Mouse (Mus musculus): Measurements from ENCODE around the gene Arid1b. TPM values are rescaled to one million over a fixed set of nuclear protein-coding genes. Genes with fewer than 3 reads are reported as not detected.

Arid1b gene
- total and polyA plus RNA-seq, 3 experiments, result 11.8 to 27.8 (median 26.8) TPM

DNA sequence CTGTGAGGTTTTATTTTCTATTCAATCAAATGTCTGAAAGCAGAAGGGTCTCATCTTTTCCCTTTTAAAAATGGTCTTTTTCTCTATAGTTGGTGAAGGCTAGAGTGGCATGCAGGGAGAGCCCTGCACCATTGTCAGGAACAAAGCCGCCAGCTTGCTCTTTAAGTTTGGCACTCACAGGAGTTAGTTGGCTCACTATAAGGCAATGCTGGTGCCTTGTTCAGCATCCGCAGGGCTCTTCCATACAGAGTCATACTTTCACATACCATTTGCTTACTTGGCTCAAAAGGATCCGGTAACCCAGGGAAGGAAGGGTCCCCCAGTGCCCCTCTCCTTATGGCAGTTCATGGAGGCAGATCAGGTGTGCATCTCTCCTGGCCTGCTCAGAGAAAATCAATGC lies 279.0 kb downstream of the Arid1b start:
- DNase-seq, result no peak
- no peak overlapping the region for H3K4me3 ChIP-seq
- no peaks in the 10 kb centered on the region for H3K27me3 ChIP-seq (ENCODE audit: control insufficient read depth, insufficient read depth, low read length)
- 92% methylated on average over 3 of the region's 3 CpGs for WGBS
- intact Hi-C loops (cut with DNase I), result no loop called here
- no peaks in the 10 kb centered on the region; the same call in 1 of the 2 replicates for H3K4me1 ChIP-seq (ENCODE audit: control insufficient read depth, insufficient read depth, low read length)
- no peak overlapping the region for H3K9ac ChIP-seq (ENCODE audit: low read depth, low read length)
- no peaks in the 10 kb centered on the region for H3K36me3 ChIP-seq (ENCODE audit: control insufficient read depth, insufficient read depth, low read length)
- no peaks in the 10 kb centered on the region for H3K79me2 ChIP-seq (replicated peaks; ENCODE audit: control insufficient read depth, insufficient read depth, low read length)
- H3K27ac ChIP-seq, result no peak overlapping the region
- no peak for TF ChIP-seq POLR2A (IDR thresholded peaks at IDR 0.05; ENCODE audit: insufficient read depth, low read depth, low read length)

DNA sequence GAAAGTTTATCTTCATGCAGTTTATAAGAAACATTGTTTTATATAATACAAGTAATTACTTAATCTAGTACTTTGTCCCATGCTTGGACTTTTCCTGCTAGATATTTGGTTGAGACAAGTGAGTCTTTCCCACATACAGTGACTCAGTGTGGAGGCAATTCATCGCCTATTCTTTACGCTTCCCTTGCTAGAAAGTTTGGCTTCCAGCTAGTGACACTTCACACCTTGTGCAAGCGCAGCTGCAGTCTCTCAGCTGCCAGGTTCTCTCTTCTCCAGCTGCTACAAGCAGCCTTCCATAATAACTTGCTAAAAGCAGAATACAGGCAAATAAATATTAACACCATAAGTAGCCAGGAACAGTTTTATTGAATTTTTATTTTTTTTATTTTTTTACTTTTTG lies 279.6 kb downstream of the Arid1b start:
- Histone ChIP-seq H3K9ac (ENCODE audit: low read depth, low read length) (no peak overlapping the region), H3K79me2 (replicated peaks; ENCODE audit: control insufficient read depth, insufficient read depth, low read length) (no peaks in the 10 kb centered on the region), H3K4me1 (ENCODE audit: control insufficient read depth, insufficient read depth, low read length) (no peaks in the 10 kb centered on the region; the same call in 1 of the 2 replicates), H3K27ac (no peak overlapping the region), H3K36me3 (ENCODE audit: control insufficient read depth, insufficient read depth, low read length) (no peaks in the 10 kb centered on the region), H3K27me3 (ENCODE audit: control insufficient read depth, insufficient read depth, low read length) (no peaks in the 10 kb centered on the region), H3K4me3 (no peak overlapping the region)
- WGBS, result 68% methylated on average over 3 of the region's 3 CpGs
- intact Hi-C loops (cut with DNase I), result no loop called here
- TF ChIP-seq EP300 (IDR thresholded peaks at IDR 0.05; ENCODE audit: insufficient read depth, low read depth, low read length) (no peak), POLR2A (IDR thresholded peaks at IDR 0.05; ENCODE audit: insufficient read depth, low read depth, low read length) (no peak), CTCF (IDR thresholded peaks at IDR 0.05) (no peak)
- DNase-seq, result no peak

DNA sequence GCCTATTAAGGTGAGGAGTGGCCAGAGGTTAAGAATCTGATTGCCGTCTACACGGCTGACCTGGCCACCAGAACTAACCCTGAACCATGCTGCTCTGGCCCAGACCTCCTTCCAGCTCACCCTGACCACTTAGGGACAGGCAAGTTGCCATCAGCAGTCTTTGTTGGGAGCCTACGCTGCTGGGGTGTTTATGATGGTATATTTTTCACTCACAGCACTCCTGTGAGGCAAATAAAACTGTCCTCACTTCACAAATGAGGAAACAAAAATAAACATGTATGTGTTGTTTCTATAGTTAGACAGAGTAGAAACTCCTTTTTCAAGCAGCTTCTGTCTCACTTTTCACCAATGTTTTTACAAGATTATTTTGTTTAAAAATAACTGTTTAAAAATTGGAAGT lies 280.3 kb downstream of the Arid1b start:
- Histone ChIP-seq H3K9ac (ENCODE audit: low read depth, low read length) (no peak overlapping the region), H3K27ac (no peak overlapping the region), H3K36me3 (ENCODE audit: control insufficient read depth, insufficient read depth, low read length) (no peaks in the 10 kb centered on the region), H3K4me1 (ENCODE audit: control insufficient read depth, insufficient read depth, low read length) (no peaks in the 10 kb centered on the region; the same call in 1 of the 2 replicates), H3K79me2 (replicated peaks; ENCODE audit: control insufficient read depth, insufficient read depth, low read length) (no peaks in the 10 kb centered on the region), H3K4me3 (no peak overlapping the region), H3K27me3 (ENCODE audit: control insufficient read depth, insufficient read depth, low read length) (no peaks in the 10 kb centered on the region)
- intact Hi-C loops (cut with DNase I), result no loop called here
- WGBS, result 72% methylated on average over 3 of the region's 3 CpGs
- no peak for DNase-seq
- no peak for TF ChIP-seq EP300 (IDR thresholded peaks at IDR 0.05; ENCODE audit: insufficient read depth, low read depth, low read length)
- no peak for TF ChIP-seq POLR2A (IDR thresholded peaks at IDR 0.05; ENCODE audit: insufficient read depth, low read depth, low read length)
- TF ChIP-seq CTCF (IDR thresholded peaks at IDR 0.05), result no peak

DNA sequence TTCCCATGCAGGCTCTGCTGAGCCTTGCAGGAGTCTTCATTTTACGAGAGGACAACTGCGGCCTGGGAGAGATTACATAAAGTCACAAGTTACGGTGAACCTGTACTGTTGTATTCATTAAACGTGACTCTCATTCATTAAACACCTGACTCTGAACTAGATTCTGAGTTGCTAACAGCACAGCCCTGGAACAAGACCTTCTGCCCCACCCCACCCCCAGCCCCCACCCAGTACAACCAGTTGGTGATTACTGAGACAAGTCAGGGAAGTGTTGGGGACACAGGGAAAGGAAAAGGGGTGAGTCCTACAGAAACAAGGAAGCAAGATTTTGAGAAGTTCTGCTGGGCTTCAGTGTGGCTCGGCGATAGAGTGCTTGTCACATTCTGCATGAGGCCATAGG lies 281.6 kb downstream of the Arid1b start:
- H3K79me2 ChIP-seq (replicated peaks; ENCODE audit: control insufficient read depth, insufficient read depth, low read length), result no peaks in the 10 kb centered on the region
- DNase-seq, result no peak
- no peak overlapping the region for H3K4me3 ChIP-seq
- no peak overlapping the region for H3K27ac ChIP-seq
- no peaks in the 10 kb centered on the region for H3K27me3 ChIP-seq (ENCODE audit: control insufficient read depth, insufficient read depth, low read length)
- 88% methylated on average over 6 of the region's 6 CpGs for WGBS
- H3K36me3 ChIP-seq (ENCODE audit: control insufficient read depth, insufficient read depth, low read length), result no peaks in the 10 kb centered on the region
- H3K4me1 ChIP-seq (ENCODE audit: control insufficient read depth, insufficient read depth, low read length), result no peaks in the 10 kb centered on the region; the same call in 1 of the 2 replicates
- intact Hi-C loops (cut with DNase I), result no loop called here
- TF ChIP-seq POLR2A (IDR thresholded peaks at IDR 0.05; ENCODE audit: insufficient read depth, low read depth, low read length) (no peak), EP300 (IDR thresholded peaks at IDR 0.05; ENCODE audit: insufficient read depth, low read depth, low read length) (no peak), CTCF (IDR thresholded peaks at IDR 0.05) (no peak)
- no peak overlapping the region for H3K9ac ChIP-seq (ENCODE audit: low read depth, low read length)

DNA sequence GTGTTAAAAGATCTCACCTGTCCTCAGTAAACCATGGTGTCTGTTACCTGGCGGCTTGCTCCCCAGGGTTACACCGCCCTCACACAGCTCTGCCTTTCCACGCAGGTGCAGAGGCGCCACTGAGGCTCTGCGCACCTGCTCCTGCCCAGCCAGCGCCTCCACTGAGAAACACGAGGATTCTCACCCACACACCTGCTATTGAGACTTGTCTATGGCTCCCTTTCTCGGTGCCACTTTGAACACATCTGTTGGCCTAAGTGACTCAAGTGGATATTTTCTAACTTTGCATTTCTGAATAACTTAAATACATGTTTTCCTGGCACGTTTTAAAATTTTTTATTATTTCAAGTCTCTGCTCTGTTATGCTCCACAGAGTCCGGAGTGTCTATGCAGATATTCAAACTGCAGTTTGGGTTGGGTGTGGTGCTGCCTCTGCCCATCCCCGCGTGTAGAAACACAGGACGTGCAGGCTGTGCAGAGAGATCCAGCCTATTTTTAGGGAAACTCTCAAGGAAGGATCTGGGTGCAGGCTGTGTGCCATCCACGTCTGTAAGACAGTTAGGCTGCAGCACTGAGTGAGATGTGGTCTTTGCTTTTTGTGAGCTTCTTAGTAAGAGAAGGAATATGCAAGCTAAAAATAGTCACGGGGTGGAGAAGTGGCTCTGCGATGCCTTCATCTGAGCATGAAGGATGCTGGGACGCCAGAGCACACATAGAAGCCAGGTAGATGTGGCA lies 283.2 kb downstream of the Arid1b start:
- WGBS, result 75% methylated on average over 17 of the region's 17 CpGs
- Histone ChIP-seq H3K36me3 (ENCODE audit: control insufficient read depth, insufficient read depth, low read length) (no peaks in the 10 kb centered on the region), H3K4me3 (no peak overlapping the region), H3K9ac (ENCODE audit: low read depth, low read length) (no peak overlapping the region), H3K27me3 (ENCODE audit: control insufficient read depth, insufficient read depth, low read length) (no peaks in the 10 kb centered on the region), H3K27ac (no peak overlapping the region), H3K4me1 (ENCODE audit: control insufficient read depth, insufficient read depth, low read length) (no peaks in the 10 kb centered on the region; the same call in 1 of the 2 replicates), H3K79me2 (replicated peaks; ENCODE audit: control insufficient read depth, insufficient read depth, low read length) (no peaks in the 10 kb centered on the region)
- DNase-seq, result no peak
- intact Hi-C loops (cut with DNase I), result no loop called here
- no peak for TF ChIP-seq POLR2A (IDR thresholded peaks at IDR 0.05; ENCODE audit: insufficient read depth, low read depth, low read length)
- TF ChIP-seq CTCF (IDR thresholded peaks at IDR 0.05), result no peak
- TF ChIP-seq EP300 (IDR thresholded peaks at IDR 0.05; ENCODE audit: insufficient read depth, low read depth, low read length), result no peak

DNA sequence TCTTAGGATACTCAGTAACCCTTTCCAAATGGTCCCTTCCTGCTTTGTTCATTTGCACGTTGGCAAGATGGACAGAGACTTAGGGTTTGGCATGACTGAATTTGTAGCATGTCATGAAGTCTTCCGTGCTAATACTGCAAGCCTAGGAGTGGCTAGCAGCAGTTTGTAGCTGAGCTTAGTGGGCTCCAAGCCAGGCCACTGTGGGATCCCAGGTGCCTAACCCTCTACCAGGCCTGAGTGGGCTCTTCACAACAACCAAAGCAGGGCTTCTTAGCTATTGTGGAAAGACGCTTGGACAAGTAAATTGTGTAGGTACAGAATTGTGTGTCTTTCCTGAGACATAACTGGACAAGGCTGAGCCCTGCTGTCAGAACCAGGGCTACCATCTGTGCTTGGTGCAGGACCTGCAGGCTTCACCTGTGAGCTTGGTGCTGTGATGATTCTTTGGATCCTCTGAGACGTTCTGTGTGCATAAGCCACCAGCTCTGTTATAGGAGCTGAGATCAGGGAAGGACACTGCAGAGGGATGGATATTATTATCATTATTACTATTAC lies 286.4 kb downstream of the Arid1b start:
- Histone ChIP-seq H3K27ac (no peak overlapping the region), H3K4me3 (no peak overlapping the region), H3K27me3 (ENCODE audit: control insufficient read depth, insufficient read depth, low read length) (no peaks in the 10 kb centered on the region), H3K79me2 (replicated peaks; ENCODE audit: control insufficient read depth, insufficient read depth, low read length) (no peaks in the 10 kb centered on the region), H3K36me3 (ENCODE audit: control insufficient read depth, insufficient read depth, low read length) (no peaks in the 10 kb centered on the region), H3K9ac (ENCODE audit: low read depth, low read length) (no peak overlapping the region), H3K4me1 (ENCODE audit: control insufficient read depth, insufficient read depth, low read length) (peaks cover 3% of the 10 kb centered on the region)
- no peak for DNase-seq
- WGBS, result 85% methylated on average over 4 of the region's 4 CpGs
- no peak for TF ChIP-seq EP300 (IDR thresholded peaks at IDR 0.05; ENCODE audit: insufficient read depth, low read depth, low read length)
- TF ChIP-seq CTCF (IDR thresholded peaks at IDR 0.05), result no peak
- TF ChIP-seq POLR2A (IDR thresholded peaks at IDR 0.05; ENCODE audit: insufficient read depth, low read depth, low read length), result no peak
- intact Hi-C loops (cut with DNase I), result no loop called here

All from heart, adult 2 months (tissue).